Mouse (Mus musculus) embryo, embryonic 9.5 days (tissue): ENCODE data around the gene Gm2004.
"Not testable (repeated sequence)": the region's sequence is repeated elsewhere in the genome, so short reads cannot be mapped to it uniquely, and the experiment has no call there.

Experiments used
- DNase-seq: peaks from one replicate; pipeline ENCODE4 v3.0.0-alpha.2; 2017; ENCODE audit errors: extremely low spot score

Gene Gm2004

GRCm38 (mm10) chr2:176149725-176150124 lies at the start of gene Gm2004:
TSS of gene Gm2004 (minus strand) at chr2:176149825.
- not testable (repeated sequence) for DNase-seq
